Mouse (Mus musculus): Measurements from ENCODE around the gene Ank3.

Ank3 gene

DNA sequence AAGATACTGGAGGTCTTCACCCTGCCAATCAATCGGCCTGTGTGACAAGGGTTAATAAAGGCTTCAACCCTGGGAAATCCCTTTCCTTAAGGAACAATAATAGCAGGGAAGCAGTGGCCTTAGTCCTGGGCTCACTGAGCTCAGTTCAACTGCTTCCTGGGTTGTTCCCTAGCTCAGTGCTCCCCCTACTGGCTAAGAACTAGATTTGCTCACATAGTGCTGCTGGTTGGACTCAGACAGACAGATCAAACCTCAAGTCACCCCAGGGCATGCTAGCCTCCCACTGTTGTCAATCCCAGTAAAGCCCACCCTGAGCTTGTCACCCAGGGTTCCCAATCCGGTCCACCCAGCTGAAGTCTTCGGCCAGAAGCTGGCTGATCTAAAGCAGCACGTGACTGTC is 447.2 kb downstream of the Ank3 start:
- peak; percentile 36 for DNase-seq (ENCODE audit: low read depth)

DNA sequence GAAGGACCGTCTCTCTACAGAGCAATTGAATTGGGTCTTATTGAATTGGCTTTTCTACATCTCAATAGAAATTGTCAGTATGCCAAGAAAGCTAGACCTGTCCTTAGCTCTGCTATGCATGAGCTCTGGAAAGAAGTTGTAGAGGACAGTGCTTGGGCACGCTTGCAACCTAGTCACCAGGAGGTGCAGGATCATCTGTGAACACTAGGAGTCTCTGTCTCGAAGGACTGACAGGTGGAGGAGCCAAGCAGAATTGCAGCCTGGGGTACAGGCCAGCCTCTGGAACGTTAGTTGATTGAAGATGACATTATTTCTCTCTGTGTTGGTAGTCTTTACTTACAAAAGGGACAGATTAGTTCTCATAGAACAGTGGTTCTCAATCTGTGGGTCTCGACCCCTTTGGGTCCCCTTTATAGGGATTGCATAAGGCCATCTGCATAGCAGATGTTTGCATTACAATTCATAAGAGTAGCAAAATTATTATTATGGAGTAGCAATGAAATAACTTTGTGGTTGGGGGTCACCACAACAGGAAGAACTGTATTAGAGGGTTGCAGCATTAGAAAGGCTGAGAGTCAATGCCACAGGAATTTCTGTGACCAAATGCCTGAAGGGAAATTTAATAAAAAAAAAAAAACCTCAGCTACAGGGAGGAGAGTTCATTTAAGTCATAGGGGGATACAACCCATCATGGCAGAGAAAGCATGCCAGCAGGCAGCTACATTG is 454.0 kb downstream of the Ank3 start:
- DNase-seq (ENCODE audit: low read depth) = no peak

DNA sequence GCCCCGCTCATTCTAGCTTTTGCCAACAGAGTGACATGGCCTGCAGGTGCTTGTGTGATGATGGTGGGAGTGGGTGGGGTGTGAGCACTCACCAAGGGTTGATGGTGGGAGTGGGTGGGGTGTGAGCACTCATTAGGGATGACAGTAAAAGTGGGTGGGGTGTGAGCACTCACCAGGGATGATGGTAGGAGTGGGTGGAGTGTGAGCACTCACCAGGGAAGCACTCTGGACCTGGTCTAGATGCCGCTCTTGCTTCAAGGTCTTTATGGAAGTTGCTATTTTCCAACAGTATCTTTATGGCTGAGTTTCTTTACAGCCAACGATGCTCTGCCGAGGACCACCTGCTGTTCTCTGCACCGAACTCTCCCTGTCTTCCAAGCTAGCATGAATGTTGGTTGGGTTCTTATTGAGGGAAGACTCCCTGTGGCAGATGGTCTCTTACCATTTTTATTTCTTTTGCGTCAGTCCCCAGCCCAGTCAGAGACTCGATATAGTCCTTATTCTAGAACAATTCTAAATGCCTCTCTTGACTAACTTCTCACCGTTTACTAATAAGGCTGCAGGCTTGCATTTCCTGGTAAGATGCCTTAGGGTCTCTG is 456.1 kb downstream of the Ank3 start:
- no peak for DNase-seq (ENCODE audit: low read depth)

DNA sequence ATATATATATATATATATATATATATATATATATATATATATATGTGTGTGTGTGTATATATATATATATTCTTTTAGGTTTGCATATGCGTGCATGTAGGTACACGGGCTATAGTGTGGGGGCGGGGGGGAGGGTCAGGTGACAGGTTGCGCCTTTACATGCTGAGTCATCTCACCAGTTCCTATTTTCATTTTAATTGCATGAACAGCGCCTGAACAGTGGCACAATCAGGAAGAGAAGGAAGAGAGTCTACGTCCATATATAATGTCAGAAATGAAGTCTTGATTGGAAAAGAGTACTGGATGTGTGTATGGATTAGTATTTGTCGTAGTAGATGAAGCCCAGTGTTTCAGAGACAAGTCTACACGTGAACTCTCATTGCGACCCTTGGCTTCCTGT is 459.4 kb downstream of the Ank3 start:
- DNase-seq (ENCODE audit: low read depth) = no peak

DNA sequence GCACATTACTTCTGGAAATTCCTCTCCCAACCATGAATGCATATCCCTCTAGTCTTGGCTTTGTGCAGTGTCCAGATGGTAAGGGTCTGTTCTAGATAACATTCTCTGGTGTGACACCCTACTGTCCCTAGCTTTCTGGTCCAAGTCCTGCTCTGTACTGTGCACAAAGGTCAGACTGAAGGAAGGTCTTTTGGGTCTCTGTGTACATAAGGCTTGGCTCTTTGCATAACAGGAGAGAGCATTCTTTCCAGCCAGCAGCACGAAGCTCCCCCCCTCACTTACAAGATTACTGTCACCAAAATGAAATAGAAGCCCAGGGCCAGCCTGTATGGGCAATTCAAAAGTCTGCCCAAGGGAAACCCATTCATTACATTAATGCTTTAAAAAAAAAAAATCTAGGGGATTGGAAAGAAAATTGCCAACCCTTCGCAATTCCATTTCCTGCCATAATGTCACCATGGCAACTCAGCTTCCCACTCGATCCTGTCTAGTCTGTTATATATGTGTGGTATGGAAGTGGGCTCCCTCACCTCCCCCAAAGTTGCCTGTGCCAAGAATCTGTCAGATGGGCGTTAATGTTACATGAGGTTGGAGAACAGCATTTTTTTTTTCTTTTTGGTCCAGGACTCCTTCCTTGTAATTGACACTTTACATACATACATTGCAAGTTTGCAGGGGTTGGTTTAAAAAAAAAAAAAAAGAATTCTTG is 460.5 kb downstream of the Ank3 start:
- DNase-seq (ENCODE audit: low read depth) = no peak

DNA sequence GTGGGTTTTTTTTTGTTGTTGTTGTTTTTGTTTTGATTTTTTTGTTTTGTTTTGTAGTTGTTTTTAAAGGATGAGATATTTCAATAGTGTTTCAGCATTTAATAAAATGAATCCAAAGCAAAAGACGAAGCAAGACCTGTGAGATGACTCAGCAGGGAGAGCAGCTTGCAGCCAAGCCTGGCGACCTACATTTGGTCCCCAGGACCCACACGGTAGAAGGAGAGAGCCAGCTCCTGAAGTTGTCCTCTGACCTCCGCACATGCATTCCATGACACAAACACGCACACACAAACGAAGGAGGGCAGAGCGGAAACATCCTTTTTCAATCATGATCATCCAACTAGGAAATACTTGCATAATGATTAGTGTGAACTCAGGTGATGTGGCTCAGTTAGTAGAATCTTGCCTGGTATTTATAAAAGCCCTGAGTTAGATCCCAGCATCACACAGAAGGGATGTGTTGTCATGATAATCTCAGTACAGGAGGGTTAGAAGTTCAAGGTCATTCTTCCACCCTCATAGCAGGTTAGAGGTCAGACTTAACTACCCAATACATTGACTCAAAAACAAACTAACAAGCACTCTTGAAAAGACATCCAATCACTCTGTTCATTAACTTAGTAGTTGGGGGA is 461.4 kb downstream of the Ank3 start:
- DNase-seq (ENCODE audit: low read depth) = no peak

DNA sequence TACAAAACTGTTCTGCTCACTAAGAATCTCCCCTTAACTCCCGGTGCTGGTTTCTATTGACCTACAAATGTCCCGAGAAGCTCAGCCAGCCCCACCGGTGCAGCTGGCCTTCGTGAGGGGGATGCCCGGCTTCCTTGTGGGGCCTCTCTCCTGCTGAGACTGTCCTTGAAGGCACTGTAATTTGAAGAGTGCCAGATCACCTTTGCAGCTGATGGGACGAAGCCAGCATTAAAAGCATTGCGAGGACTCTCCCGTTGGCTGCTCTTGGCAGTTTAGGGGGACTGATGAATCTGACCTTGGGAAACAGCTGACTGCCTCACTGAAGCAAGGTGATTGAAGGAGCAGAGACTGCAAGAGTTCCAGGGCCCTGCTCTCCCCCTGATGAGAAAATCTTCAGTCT is 464.3 kb downstream of the Ank3 start:
- DNase-seq (ENCODE audit: low read depth) = no peak

DNA sequence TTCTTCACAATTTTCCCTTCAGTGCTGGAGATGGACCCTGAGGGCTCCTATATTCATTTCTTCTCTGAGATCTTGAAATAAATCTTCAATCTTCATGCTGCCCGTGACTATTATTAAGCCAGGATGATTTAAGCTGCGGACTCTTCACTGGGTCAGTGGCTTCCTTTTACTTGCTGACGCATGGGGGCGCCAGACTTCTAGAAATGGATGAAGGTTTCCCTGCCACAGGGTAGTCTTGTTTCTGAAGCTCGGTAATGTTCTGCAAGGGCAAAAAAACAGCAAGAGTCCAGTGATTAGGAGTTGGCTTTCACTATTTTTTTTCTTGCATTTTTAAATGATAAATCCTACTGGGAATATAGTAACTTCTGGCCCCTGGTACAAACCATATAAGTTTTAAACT is 471.8 kb downstream of the Ank3 start:
- DNase-seq (ENCODE audit: low read depth) = peak; percentile 59

DNA sequence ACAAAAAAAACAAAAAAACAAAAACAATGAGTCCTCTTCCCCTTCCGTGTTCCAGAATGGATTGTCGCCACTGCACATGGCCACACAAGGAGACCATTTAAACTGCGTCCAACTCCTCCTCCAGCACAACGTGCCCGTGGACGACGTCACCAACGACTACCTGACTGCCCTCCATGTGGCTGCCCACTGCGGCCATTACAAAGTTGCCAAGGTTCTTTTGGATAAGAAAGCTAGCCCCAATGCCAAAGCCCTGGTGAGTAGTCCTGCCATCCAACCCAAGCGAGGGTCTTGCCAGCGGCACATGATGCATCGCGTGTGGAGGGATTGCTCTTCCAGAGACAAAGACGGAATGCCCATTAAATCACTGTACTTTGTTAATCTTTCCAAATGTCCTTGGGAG is 472.4 kb downstream of the Ank3 start:
- no peak for DNase-seq (ENCODE audit: low read depth)

DNA sequence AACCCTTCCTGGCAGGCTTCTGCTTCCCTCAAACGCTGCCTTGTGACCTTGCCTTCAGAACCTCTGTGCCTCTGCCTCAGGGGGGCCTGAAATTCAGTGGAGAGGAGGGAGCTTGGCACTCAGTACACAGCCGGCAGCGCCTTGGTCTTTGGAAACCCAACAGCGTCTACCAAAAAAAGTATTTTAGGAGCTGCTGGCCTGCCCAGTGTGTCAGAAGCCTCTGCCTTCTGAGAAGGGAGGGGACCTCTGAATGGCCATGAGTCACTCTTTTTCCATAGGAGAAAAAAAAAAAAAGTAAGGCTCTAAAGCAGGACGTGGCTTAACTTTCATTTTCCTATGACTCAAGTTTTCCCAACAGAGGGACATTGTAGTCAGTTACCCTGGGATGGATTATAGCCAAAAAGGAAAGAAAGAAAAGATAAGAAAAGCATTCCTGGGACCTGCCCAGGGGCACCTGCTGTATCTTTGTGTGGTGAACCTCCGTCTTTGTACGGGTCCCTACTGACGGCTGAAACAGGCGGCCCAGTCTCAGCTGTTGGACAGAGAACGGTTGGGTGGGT is 473.7 kb downstream of the Ank3 start:
- DNase-seq (ENCODE audit: low read depth) = peak; percentile 83

DNA sequence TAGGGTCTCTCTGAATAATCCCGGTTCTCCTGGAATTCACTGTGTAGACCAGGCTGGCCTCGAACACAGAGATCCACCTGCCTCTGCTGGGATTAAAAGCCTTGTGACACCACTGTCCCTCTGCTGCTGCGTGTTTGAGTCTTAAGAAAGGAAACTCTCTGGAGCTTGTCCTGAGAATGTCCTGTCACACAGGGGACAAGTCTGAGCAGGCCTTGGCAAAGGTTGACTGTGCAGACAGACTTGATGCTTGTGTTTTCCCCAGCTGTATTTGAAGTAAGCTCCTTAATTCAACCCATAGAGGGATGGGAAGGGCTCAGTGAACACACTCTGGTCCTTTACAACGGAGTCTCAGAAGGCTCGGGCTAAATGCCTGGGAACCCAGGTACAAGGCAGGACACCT is 474.3 kb downstream of the Ank3 start:
- DNase-seq (ENCODE audit: low read depth) = no peak

DNA sequence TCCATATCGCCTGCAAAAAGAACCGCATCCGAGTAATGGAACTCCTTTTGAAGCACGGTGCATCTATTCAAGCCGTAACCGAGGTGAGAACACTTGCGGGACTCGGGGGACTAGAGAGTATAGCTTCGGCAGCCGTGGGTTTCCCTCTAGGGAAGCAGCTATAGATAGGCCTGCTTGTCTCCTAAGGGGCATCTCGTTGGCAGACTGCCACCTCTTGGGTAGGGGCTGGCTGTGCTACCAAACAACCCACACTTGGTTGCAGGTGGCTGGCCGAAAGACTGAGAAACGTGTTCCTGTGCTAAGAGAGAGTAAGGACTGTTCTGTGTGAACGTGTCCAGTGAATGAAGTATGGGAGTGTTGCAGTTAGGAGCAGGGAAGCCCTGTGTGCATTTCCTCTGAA is 476.2 kb downstream of the Ank3 start:
- DNase-seq (ENCODE audit: low read depth) = no peak

DNA sequence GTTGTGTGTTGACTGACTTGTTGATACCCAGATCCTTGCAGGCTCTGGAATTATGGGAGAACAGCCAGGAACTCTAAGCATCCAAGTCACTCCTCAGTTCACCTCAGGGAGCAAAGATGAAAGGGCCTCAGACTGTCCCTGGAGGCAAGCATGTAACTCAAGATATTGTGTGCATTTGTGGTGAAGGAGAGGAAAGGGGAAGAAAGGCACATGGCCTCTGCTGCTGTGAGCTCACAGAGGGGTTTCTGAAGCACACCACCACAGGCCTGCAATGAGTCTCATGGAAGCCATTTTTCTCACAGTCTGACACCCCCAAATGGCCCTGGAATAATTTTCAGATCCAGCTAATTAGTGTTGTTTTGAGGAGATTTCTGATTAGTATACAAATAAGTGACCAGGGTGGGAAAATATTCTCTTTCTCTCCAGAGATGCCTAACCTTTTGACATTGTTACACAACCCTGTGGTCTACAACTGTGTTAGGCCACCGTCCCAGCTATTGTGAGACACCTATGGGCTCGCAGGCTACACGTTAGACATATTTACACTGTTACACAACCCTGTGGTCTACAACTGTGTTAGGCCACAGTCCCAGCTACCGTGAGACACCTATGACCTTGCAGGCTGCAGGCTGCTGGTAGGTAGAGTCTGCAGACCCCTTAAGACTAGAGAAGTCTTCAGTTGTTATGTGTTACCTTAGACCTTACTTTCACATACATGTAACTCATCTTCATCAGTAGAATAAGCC is 485.5 kb downstream of the Ank3 start:
- DNase-seq (ENCODE audit: low read depth) = no peak

DNA sequence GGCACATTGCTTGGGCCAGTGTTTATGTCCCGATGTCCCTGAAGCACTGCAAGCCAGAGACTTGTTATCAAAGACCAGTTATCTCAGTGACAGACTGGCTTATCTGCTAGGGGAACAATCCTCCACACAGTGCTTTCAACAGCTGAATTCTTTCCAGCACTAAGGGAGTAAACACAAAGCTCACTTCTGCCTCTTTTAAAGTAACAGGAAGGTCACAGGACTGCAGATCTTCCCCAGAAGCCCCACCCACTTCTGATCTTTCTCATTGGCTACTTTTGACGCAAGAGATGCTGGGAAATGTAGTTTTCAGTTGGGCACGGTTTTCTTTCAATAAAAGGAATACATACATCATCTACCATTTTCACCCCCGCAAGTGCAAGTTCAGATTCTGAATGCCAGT is 489.8 kb downstream of the Ank3 start:
- DNase-seq (ENCODE audit: low read depth) = peak; percentile 51

DNA sequence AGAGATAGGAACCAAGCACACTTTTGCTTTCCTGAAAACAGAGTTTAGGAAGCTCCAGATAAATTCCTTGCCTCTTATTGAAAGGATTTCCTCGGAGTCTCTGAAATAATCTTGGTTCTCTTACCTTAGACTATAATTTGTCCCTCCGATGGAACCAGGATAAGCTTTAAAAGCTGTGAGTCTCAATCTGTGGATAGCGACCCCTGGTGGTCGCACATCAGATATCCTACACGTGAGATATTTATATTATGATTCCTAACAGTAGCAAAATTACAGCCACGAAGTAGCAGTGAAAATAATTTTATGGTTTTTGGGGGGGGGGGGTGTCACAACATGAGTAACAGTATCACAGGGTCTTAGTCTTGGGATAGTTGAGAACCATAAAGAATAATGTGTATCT is 491.2 kb downstream of the Ank3 start:
- no peak for DNase-seq (ENCODE audit: low read depth)

DNA sequence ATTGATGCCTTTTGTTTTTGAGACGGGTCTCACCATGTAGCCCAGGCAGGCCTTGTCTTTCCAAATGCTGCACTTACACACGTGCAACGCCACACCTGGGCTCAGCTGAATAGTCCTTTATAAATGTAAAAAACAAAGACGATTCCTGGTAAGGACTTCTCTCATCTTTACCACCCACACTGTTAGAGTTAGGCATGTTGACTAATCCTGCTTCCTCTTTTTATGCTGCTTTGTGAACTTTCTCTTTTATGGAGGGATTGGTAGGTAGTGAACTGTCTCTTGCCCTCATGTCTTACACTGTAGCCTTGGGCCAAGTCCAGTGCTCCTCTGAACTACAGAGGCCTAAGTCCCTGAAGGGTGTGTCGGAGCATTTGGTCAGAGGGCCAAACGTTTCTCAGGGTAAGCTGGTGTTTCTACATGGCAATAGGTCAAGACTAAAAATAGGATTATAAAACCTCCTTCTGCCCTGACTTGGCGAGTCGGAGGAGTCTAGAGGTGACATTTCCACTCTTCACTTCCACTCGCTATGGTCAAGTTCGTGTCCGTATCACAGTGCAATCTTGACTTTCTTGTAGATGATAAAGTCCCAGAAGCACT is 491.9 kb downstream of the Ank3 start:
- DNase-seq (ENCODE audit: low read depth) = no peak

DNA sequence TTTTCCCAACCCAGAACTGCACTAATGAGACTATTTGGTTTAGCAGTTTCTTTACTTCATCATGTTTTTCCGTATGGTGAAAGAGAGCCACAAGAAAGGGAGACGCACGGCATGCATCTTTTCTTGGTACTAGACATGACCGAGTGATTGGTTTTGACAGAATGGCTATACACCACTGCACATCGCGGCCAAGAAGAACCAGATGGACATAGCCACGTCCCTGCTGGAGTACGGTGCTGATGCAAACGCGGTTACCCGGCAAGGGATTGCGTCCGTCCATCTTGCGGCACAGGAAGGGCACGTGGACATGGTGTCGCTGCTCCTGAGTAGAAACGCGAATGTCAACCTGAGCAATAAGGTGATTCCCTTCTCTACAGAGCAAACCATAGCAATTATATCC is 493.6 kb downstream of the Ank3 start:
- DNase-seq (ENCODE audit: low read depth) = no peak

DNA sequence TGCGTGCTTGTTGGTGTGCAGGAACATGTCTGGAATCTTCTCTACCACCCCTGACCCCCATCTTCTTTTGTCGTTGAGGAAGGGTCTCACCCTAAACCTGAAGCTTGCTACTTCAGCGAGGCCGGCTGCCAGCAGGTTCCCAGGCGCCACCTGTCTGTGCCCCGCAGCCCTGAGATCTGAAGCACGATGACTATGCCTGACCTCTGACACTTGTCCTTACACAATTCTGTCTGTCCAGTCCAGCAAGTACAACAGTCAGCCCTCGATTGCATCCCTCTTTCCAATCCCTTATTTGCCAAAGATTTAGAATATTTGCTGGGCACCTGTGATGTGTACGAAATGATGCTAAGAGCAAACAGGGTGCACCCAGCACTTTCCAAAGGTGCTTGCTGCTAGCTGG is 497.0 kb downstream of the Ank3 start:
- no peak for DNase-seq (ENCODE audit: low read depth)

DNA sequence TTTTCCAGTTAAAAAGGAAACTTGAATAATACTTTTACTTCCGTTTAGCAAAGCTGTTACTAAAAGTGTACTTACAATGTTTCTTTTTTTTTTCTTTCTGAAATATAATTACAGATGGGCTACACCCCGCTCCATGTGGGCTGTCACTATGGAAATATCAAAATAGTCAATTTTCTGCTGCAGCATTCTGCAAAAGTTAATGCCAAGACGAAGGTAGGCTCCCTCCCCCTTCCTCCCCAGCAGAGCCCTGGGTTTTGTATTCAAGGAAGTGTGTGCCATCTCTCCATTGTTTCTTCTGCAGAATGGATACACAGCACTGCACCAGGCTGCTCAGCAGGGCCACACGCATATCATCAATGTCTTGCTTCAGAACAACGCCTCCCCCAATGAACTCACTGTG is 499.4 kb downstream of the Ank3 start:
- no peak for DNase-seq (ENCODE audit: low read depth)

DNA sequence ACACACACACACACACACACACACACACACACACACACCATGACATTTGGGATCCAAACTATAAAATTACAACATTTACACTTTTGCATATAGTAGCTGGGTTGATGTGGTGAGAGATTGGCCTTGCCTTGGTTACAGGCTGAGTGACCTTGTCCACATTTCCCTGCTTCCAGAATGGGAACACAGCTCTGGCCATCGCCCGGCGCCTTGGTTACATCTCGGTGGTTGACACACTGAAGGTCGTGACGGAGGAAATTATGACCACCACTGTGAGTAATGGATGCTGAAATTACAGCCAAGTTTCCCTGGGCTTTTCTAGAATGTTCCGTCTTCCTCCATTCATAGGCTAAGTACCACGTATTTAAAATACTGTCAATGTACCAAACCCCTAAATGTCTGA is 500.2 kb downstream of the Ank3 start:
- no peak for DNase-seq (ENCODE audit: low read depth)

DNA sequence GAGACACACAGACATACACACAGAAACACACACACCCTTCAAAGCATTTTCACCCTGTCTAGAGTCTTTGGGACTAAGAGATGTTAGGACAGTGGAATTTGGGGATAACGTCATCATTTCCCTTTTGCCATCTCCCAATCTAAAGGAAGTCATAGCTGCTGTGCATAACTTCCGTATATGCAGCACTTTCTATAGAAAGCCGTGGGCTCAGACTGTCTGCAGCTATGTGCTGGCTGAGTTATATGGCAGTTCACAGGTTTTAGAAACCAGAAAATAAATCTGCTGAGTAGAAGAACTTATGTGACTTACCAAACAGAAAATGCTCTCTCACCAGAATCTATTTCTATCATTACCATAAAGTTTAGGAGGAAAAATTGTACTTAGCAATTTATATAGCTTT is 501.2 kb downstream of the Ank3 start:
- DNase-seq (ENCODE audit: low read depth) = no peak

DNA sequence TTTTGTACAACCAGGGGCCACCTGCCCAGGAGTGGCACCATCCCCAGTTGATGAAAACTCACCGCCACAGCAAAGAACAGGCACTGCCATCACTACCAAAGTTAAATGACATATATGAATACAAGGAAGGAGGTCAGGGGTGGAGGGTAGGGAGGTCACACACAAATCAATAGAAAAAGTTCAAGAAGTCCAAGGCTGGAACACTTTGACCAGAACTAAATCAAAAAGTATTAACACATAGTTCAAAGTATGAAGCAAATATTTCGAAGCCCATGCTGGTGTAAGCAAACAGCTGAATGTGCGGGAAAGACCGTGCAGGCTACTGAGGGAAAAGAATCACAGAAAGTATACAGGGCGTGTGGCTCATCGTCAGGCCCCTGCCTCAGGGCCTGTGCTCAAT is 503.5 kb downstream of the Ank3 start:
- no peak for DNase-seq (ENCODE audit: low read depth)
